Mouse (Mus musculus): ENCODE measurements around the gene Plcd3.

The Plcd3 gene

GRCm38 (mm10) chr11:103020713-103021335, 80.6 kb downstream of the Plcd3 start:
- no peak for DNase-seq (ENCODE audit: low spot score in 2 of 2)
